Comparison of ENCODE assay signal across 22 mouse cellular contexts in genomic region chr11:99145765-99146164, GRCm38 (mm10). TPM values are rescaled to one million over a fixed set of nuclear protein-coding genes. Genes with fewer than 3 reads are reported as not detected.
A peak's percentile ranks its signal among the peaks of the same experiment; 100 is the strongest.
DNase-seq lines count a peak whose midpoint lies in the region; ATAC-seq and TF ChIP-seq lines count a peak whose summit lies in the region.
"Had no signal": no experiment of that assay in that cellular context is flagged by ENCODE, and none has a peak within 500 bp of the region (broad histone marks: within the 10 kb centered on the region; RNA-seq: fewer than 3 reads in every experiment).

No protein-coding gene starts in this region.

- H3K4me3 ChIP-seq in forebrain, embryonic 10.5 days: no peak overlapping the region
- H3K4me3 ChIP-seq in forebrain, embryonic 13.5 days: no peak overlapping the region
- H3K4me3 ChIP-seq in intestine, embryonic 16.5 days (ENCODE audit: low read length): no peak overlapping the region
- no peak overlapping the region for H3K4me3 ChIP-seq in lung, postnatal 0 days (ENCODE audit: low read depth, low read length)
- no peak overlapping the region for H3K4me3 ChIP-seq in midbrain, embryonic 14.5 days (replicated peaks; ENCODE audit: low read depth, low read length)
- no peak overlapping the region for H3K4me3 ChIP-seq in hindbrain, embryonic 14.5 days (replicated peaks; ENCODE audit: low read length)
- H3K4me3 ChIP-seq: forebrain, embryonic 12.5 days; heart, adult 2 months; hindbrain, embryonic 10.5 days; limb, embryonic 12.5 days; liver, embryonic 13.5 days; midbrain, embryonic 10.5 days; neural tube, embryonic 13.5 days; stomach, embryonic 15.5 days had no signal

- no peak for DNase-seq in forebrain, embryonic 10.5 days (ENCODE audit: extremely low spot score, low spot score)
- peak; percentile 7 for DNase-seq in thymus, postnatal 25 days
- no peak for DNase-seq in thymus, postnatal 10 days (ENCODE audit: low spot score in 2 of 2)
- DNase-seq in lung, postnatal 0 days (ENCODE audit: low spot score): no peak
- DNase-seq in midbrain, embryonic 14.5 days: no peak
- DNase-seq in hindbrain, embryonic 14.5 days (ENCODE audit: low spot score): no peak
- DNase-seq: adrenal gland, adult 8-10 months; cerebellum, postnatal 10 days; gastrocnemius, postnatal 14 days; heart, adult 2 months; liver, embryonic 13.5 days; lung, embryonic 14.5 days had no signal

- TF ChIP-seq CTCF in lung, postnatal 0 days (IDR thresholded peaks at IDR 0.05): no peak

- peaks cover 2% of the 10 kb centered on the region; the same call in 1 of the 2 replicates for H3K27me3 ChIP-seq in forebrain, embryonic 10.5 days (ENCODE audit: poor library complexity, severe bottlenecking)
- H3K27me3 ChIP-seq in forebrain, embryonic 13.5 days: no peaks in the 10 kb centered on the region
- H3K27me3 ChIP-seq in intestine, embryonic 16.5 days (replicated peaks; ENCODE audit: control insufficient read depth, insufficient read depth, low read length): no peaks in the 10 kb centered on the region
- no peaks in the 10 kb centered on the region for H3K27me3 ChIP-seq in lung, postnatal 0 days (replicated peaks; ENCODE audit: insufficient read depth, low read length)
- no peaks in the 10 kb centered on the region for H3K27me3 ChIP-seq in midbrain, embryonic 14.5 days (ENCODE audit: control insufficient read depth, insufficient read depth, low read length)
- H3K27me3 ChIP-seq in hindbrain, embryonic 14.5 days (ENCODE audit: control insufficient read depth, insufficient read depth, low read length): no peaks in the 10 kb centered on the region; the same call in 1 of the 2 replicates
- H3K27me3 ChIP-seq: forebrain, embryonic 12.5 days; limb, embryonic 12.5 days; neural tube, embryonic 13.5 days; stomach, embryonic 15.5 days had no signal

- 0 out of 2 replicates have a peak overlapping the region, but pooled peaks have one; percentile 9 for H3K27ac ChIP-seq in forebrain, embryonic 10.5 days
- H3K27ac ChIP-seq in forebrain, embryonic 13.5 days: no peak overlapping the region
- peak overlapping the region; percentile 37; the same call in 1 of the 2 replicates for H3K27ac ChIP-seq in intestine, embryonic 16.5 days (ENCODE audit: low read length)
- no peak overlapping the region for H3K27ac ChIP-seq in lung, postnatal 0 days (ENCODE audit: low read length)
- no peak overlapping the region for H3K27ac ChIP-seq in midbrain, embryonic 14.5 days (replicated peaks; ENCODE audit: low read depth, low read length)
- H3K27ac ChIP-seq in hindbrain, embryonic 14.5 days: no peak overlapping the region
- H3K27ac ChIP-seq: forebrain, embryonic 12.5 days; heart, adult 2 months; liver, embryonic 13.5 days; macrophage; midbrain, embryonic 10.5 days; neural tube, embryonic 13.5 days; stomach, embryonic 15.5 days had no signal

- no peak overlapping the region for H3K4me2 ChIP-seq in forebrain, embryonic 13.5 days
- H3K4me2 ChIP-seq in intestine, embryonic 16.5 days (ENCODE audit: low read depth, low read length): no peak overlapping the region
- H3K4me2 ChIP-seq in lung, postnatal 0 days (replicated peaks; ENCODE audit: low read depth, low read length): no peak overlapping the region
- H3K4me2 ChIP-seq in midbrain, embryonic 14.5 days (ENCODE audit: low read length): no peak overlapping the region
- H3K4me2 ChIP-seq in hindbrain, embryonic 14.5 days (replicated peaks): no peak overlapping the region
- H3K4me2 ChIP-seq: forebrain, embryonic 12.5 days; limb, embryonic 12.5 days; liver, embryonic 13.5 days; lung, embryonic 14.5 days; neural tube, embryonic 13.5 days; stomach, embryonic 15.5 days had no signal

- H3K9me3 ChIP-seq in forebrain, embryonic 10.5 days: no peaks in the 10 kb centered on the region
- H3K9me3 ChIP-seq in forebrain, embryonic 13.5 days (replicated peaks): no peaks in the 10 kb centered on the region
- H3K9me3 ChIP-seq in intestine, embryonic 16.5 days (ENCODE audit: control insufficient read depth, low read length): no peaks in the 10 kb centered on the region
- no peaks in the 10 kb centered on the region for H3K9me3 ChIP-seq in lung, postnatal 0 days (ENCODE audit: low read length)
- H3K9me3 ChIP-seq in midbrain, embryonic 14.5 days (ENCODE audit: control insufficient read depth, low read length): no peaks in the 10 kb centered on the region
- H3K9me3 ChIP-seq in hindbrain, embryonic 14.5 days (ENCODE audit: control insufficient read depth, low read length): no peaks in the 10 kb centered on the region
- H3K9me3 ChIP-seq: forebrain, embryonic 12.5 days; hindbrain, embryonic 10.5 days; limb, embryonic 12.5 days; liver, embryonic 13.5 days; midbrain, embryonic 10.5 days; neural tube, embryonic 13.5 days; stomach, embryonic 15.5 days had no signal

- no peak for ATAC-seq in forebrain, embryonic 13.5 days
- no peak for ATAC-seq in intestine, embryonic 16.5 days
- no peak for ATAC-seq in lung, postnatal 0 days
- no peak for ATAC-seq in midbrain, embryonic 14.5 days (ENCODE audit: low FRiP score, low TSS enrichment)
- ATAC-seq in hindbrain, embryonic 14.5 days (ENCODE audit: low FRiP score): no peak

- H3K4me1 ChIP-seq in forebrain, embryonic 10.5 days: peaks cover 70% of the 10 kb centered on the region
- peaks cover 29% of the 10 kb centered on the region for H3K4me1 ChIP-seq in forebrain, embryonic 13.5 days
- H3K4me1 ChIP-seq in intestine, embryonic 16.5 days (ENCODE audit: control insufficient read depth, insufficient read depth, low read length): peaks cover 38% of the 10 kb centered on the region
- peaks cover 18% of the 10 kb centered on the region; the same call in 1 of the 2 replicates for H3K4me1 ChIP-seq in lung, postnatal 0 days (ENCODE audit: insufficient read depth, low read depth, low read length)
- H3K4me1 ChIP-seq in midbrain, embryonic 14.5 days (ENCODE audit: control insufficient read depth, insufficient read depth, low read length): peaks cover 15% of the 10 kb centered on the region; the same call in 1 of the 2 replicates
- peaks cover 31% of the 10 kb centered on the region for H3K4me1 ChIP-seq in hindbrain, embryonic 14.5 days (replicated peaks; ENCODE audit: control insufficient read depth, insufficient read depth, low read length)

- WGBS in forebrain, embryonic 10.5 days: 94% methylated on average over 16 of the region's 16 CpGs
- 96% methylated on average over 16 of the region's 16 CpGs for WGBS in forebrain, embryonic 13.5 days
- WGBS in intestine, embryonic 16.5 days: 94% methylated on average over 16 of the region's 16 CpGs
- WGBS in lung, postnatal 0 days: 92% methylated on average over 16 of the region's 16 CpGs
- WGBS in midbrain, embryonic 14.5 days: 97% methylated on average over 16 of the region's 16 CpGs
- 98% methylated on average over 16 of the region's 16 CpGs for WGBS in hindbrain, embryonic 14.5 days

- no peak for TF ChIP-seq EP300 in lung, postnatal 0 days (IDR thresholded peaks at IDR 0.05)

- H3K9ac ChIP-seq in forebrain, embryonic 13.5 days: no peak overlapping the region
- H3K9ac ChIP-seq in intestine, embryonic 16.5 days (ENCODE audit: low read depth, low read length): no peak overlapping the region
- no peak overlapping the region for H3K9ac ChIP-seq in lung, postnatal 0 days (replicated peaks; ENCODE audit: low read depth)
- H3K9ac ChIP-seq in midbrain, embryonic 14.5 days (replicated peaks; ENCODE audit: low read length): no peak overlapping the region
- no peak overlapping the region for H3K9ac ChIP-seq in hindbrain, embryonic 14.5 days
- H3K9ac ChIP-seq: forebrain, embryonic 12.5 days; limb, embryonic 12.5 days; liver, embryonic 13.5 days; lung, embryonic 14.5 days; neural tube, embryonic 13.5 days; stomach, embryonic 15.5 days had no signal

- H3K36me3 ChIP-seq in forebrain, embryonic 10.5 days (replicated peaks): no peaks in the 10 kb centered on the region
- H3K36me3 ChIP-seq in forebrain, embryonic 13.5 days (ENCODE audit: poor library complexity, severe bottlenecking): no peaks in the 10 kb centered on the region
- no peaks in the 10 kb centered on the region for H3K36me3 ChIP-seq in intestine, embryonic 16.5 days (ENCODE audit: control insufficient read depth, insufficient read depth, low read length)
- H3K36me3 ChIP-seq in lung, postnatal 0 days (ENCODE audit: insufficient read depth, low read length): no peaks in the 10 kb centered on the region
- no peaks in the 10 kb centered on the region for H3K36me3 ChIP-seq in midbrain, embryonic 14.5 days (ENCODE audit: control insufficient read depth, insufficient read depth, low read length)
- H3K36me3 ChIP-seq in hindbrain, embryonic 14.5 days (replicated peaks; ENCODE audit: control insufficient read depth, insufficient read depth): no peaks in the 10 kb centered on the region
- H3K36me3 ChIP-seq: forebrain, embryonic 12.5 days; hindbrain, embryonic 10.5 days; limb, embryonic 12.5 days; liver, embryonic 13.5 days; midbrain, embryonic 10.5 days; neural tube, embryonic 13.5 days; stomach, embryonic 15.5 days had no signal

RNA-seq across cellular contexts. Expression of gene Ccr7, which starts 9.1 kb away (rescaled TPM):
- polyA plus RNA-seq in forebrain, embryonic 10.5 days (2016; fragmentation: Nextera tagmentation; extraction: Ambion mirVana): 0.25 and 0.30 TPM in 2 replicates
- 0.14 TPM in 1 of 2 replicates, not detected in the other for polyA plus RNA-seq in forebrain, embryonic 13.5 days (2015; fragmentation: Nextera tagmentation; extraction: Ambion mirVana)
- polyA plus RNA-seq in intestine, embryonic 16.5 days (2015; fragmentation: Nextera tagmentation; extraction: Ambion mirVana): 0.36 and 0.64 TPM in 2 replicates
- 0.50 and 0.69 TPM in 2 replicates for polyA plus RNA-seq in lung, postnatal 0 days (2015; fragmentation: Nextera tagmentation; extraction: Ambion mirVana)
- polyA plus RNA-seq in midbrain, embryonic 14.5 days (2014; fragmentation: Nextera tagmentation; extraction: Ambion mirVana): 0.45 TPM in 1 of 2 replicates, not detected in the other
- 0.23 TPM in 1 of 2 replicates, not detected in the other for polyA plus RNA-seq in hindbrain, embryonic 14.5 days (2014; fragmentation: Nextera tagmentation; extraction: Ambion mirVana)
- polyA plus RNA-seq: forebrain, embryonic 12.5 days; kidney, embryonic 14.5 days; neural tube, embryonic 13.5 days had no signal

RNA-seq across cellular contexts. Expression of gene Tns4, which starts 56.7 kb away (rescaled TPM):
- polyA plus RNA-seq in forebrain, embryonic 10.5 days (2016; fragmentation: Nextera tagmentation; extraction: Ambion mirVana): 0.49 and 0.81 TPM in 2 replicates
- polyA plus RNA-seq in forebrain, embryonic 13.5 days (2015; fragmentation: Nextera tagmentation; extraction: Ambion mirVana): not detected in 2 replicates
- polyA plus RNA-seq in intestine, embryonic 16.5 days (2015; fragmentation: Nextera tagmentation; extraction: Ambion mirVana): 0.65 and 1.3 TPM in 2 replicates
- 0.13 and 0.24 TPM in 2 replicates for polyA plus RNA-seq in lung, postnatal 0 days (2015; fragmentation: Nextera tagmentation; extraction: Ambion mirVana)
- 0.22 TPM in 1 of 2 replicates, not detected in the other for polyA plus RNA-seq in midbrain, embryonic 14.5 days (2014; fragmentation: Nextera tagmentation; extraction: Ambion mirVana)
- 0.20 TPM in 1 of 2 replicates, not detected in the other for polyA plus RNA-seq in hindbrain, embryonic 14.5 days (2014; fragmentation: Nextera tagmentation; extraction: Ambion mirVana)

Comparison
In these comparisons a context has a peak if more than half of its experiments do, and no peak if none do; other contexts are left out.
1. H3K27ac ChIP-seq: peak in forebrain, embryonic 10.5 days (single experiment) and intestine, embryonic 16.5 days (single experiment); none in forebrain, embryonic 13.5 days (single experiment), lung, postnatal 0 days (single experiment), midbrain, embryonic 14.5 days (single experiment) and hindbrain, embryonic 14.5 days (single experiment).